Mouse (Mus musculus) heart, embryonic 16.5 days (tissue): ENCODE results near the gene 1700016C15Rik. TPM values are rescaled to one million over a fixed set of nuclear protein-coding genes. Genes with fewer than 3 reads are reported as not detected.

Experiments
- ATAC-seq: fragments of 200-750 bp; cut with Nextera tagmentation; replicated peaks from 2 replicates; pipeline ENCODE4 v1.8.0; 2017; ENCODE audit warnings: moderate number of reproducible peaks; ENCODE audit not compliant: insufficient read depth, low FRiP score; ENCODE audit errors: extremely low read depth
- H3K27ac ChIP-seq: fragments of 300-500 bp; sonication (generic); 2 replicates; pipeline ENCODE4 v1.5.1; 2014; ENCODE audit warnings: mild to moderate bottlenecking, low read length, control low read depth, moderate library complexity
- H3K27me3 ChIP-seq: fragments of 300-500 bp; sonication (generic); 2 replicates; pipeline ENCODE4 v1.6.1; 2014; ENCODE audit warnings: low read length, mixed read lengths; ENCODE audit not compliant: control insufficient read depth, insufficient read depth
- H3K36me3 ChIP-seq: fragments of 300-500 bp; sonication (generic); 2 replicates; pipeline ENCODE4 v1.6.1; 2014; ENCODE audit not compliant: control insufficient read depth, insufficient read depth
- H3K4me1 ChIP-seq: fragments of 300-500 bp; sonication (generic); 2 replicates; pipeline ENCODE4 v1.6.1; 2014; ENCODE audit warnings: low read length, mixed read lengths; ENCODE audit not compliant: control insufficient read depth, insufficient read depth
- H3K4me2 ChIP-seq: fragments of 300-500 bp; sonication (generic); 2 replicates; pipeline ENCODE4 v1.6.1; 2014; ENCODE audit warnings: low read depth, mild to moderate bottlenecking, control low read depth, low read length
- H3K4me3 ChIP-seq: fragments of 300-500 bp; sonication (generic); 2 replicates; pipeline ENCODE4 v1.5.1; 2014; ENCODE audit warnings: mild to moderate bottlenecking, control low read depth, low read length
- H3K9ac ChIP-seq: fragments of 300-500 bp; sonication (generic); 2 replicates; pipeline ENCODE4 v1.6.1; 2014; ENCODE audit warnings: low read length, control low read depth
- H3K9me3 ChIP-seq: fragments of 300-500 bp; sonication (generic); replicated peaks from 2 replicates; pipeline ENCODE4 v1.6.1; 2016; ENCODE audit warnings: low read length; ENCODE audit not compliant: control insufficient read depth
- WGBS: fragments of 180-500 bp; shearing (Covaris S2); extraction: QIAGEN DNeasy Blood & Tissue Kit; methylation state at CpG from one replicate; pipeline ENCODE4 v1.1.7; 2014; 5-methylcytosine and 5-hydroxymethylcytosine counted together
- polyA plus RNA-seq: library from polyadenylated mRNA; unstranded; fragments of >200 nt; fragmentation: Nextera tagmentation; extraction: Ambion mirVana; gene quantifications from 2 replicates; pipeline ENCODE4 v1.2.1, GENCODE M21; 2015

Gene 1700016C15Rik
- polyA plus RNA-seq, result not detected in 2 replicates

GRCm38 (mm10) chr1:177729043-177730024 is at the start of gene 1700016C15Rik:
Gene 1700016C15Rik (plus strand): TSS chr1:177729814.
- Histone ChIP-seq H3K4me2 (no peak within 1 kb of the TSS), H3K27ac (no peak within 1 kb of the TSS), H3K4me1 (no peaks in the 10 kb centered on the region), H3K36me3 (no peaks in the 10 kb centered on the region), H3K4me3 (no peak within 1 kb of the TSS), H3K9ac (no peak within 1 kb of the TSS), H3K9me3 (peaks cover 6% of the 10 kb centered on the region), H3K27me3 (no peaks in the 10 kb centered on the region)
- ATAC-seq, result no peak
- WGBS, result 70% methylated on average over 11 of the region's 11 CpGs

DNA sequence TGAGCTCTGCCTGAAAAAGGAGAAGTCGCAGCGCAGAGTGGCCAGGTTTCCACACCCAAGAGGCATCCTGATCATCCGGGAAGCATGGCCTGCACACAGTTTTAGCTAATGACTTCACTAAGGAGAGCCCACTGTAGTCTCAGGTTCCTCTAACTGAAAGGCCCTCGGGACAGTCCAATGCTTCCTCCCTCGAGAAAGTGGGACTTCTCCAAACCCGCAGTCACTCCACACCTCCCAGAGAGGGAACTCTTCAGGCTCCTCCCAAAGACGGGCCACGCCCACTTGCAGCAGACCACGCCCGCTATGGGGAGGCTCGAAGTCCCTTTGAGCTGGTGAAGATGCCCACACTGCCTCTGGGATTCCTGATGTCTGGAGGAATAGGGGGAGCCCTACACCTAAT is 48.4 kb upstream of the 1700016C15Rik start:
- no peak for ATAC-seq

GRCm38 (mm10) chr1:177683931-177684836 is 45.4 kb upstream of the 1700016C15Rik start:
- ATAC-seq, result no peak
- no peak overlapping the region for H3K9ac ChIP-seq
- no peak overlapping the region for H3K27ac ChIP-seq
- H3K4me3 ChIP-seq, result no peak overlapping the region
- H3K27me3 ChIP-seq, result no peaks in the 10 kb centered on the region
- H3K9me3 ChIP-seq, result no peaks in the 10 kb centered on the region
- no peaks in the 10 kb centered on the region for H3K36me3 ChIP-seq
- H3K4me2 ChIP-seq, result no peak overlapping the region
- 66% methylated on average over 18 of the region's 18 CpGs for WGBS
- no peaks in the 10 kb centered on the region for H3K4me1 ChIP-seq

More for the DNA sequence above, 48.4 kb upstream of the 1700016C15Rik start:
- Histone ChIP-seq H3K4me2 (no peak overlapping the region), H3K27me3 (no peaks in the 10 kb centered on the region), H3K27ac (no peak overlapping the region), H3K9me3 (no peaks in the 10 kb centered on the region), H3K36me3 (no peaks in the 10 kb centered on the region), H3K4me3 (no peak overlapping the region), H3K4me1 (no peaks in the 10 kb centered on the region), H3K9ac (no peak overlapping the region)
- 69% methylated on average over 11 of the region's 11 CpGs for WGBS

- H3K27me3 ChIP-seq, result no peaks in the 10 kb centered on the region
- H3K9ac ChIP-seq, result no peak overlapping the region
- ATAC-seq, result no peak
- H3K36me3 ChIP-seq, result no peaks in the 10 kb centered on the region
- WGBS, result 9% methylated on average over 3 of the region's 3 CpGs
- H3K4me2 ChIP-seq, result no peak overlapping the region
- H3K4me1 ChIP-seq, result no peaks in the 10 kb centered on the region
- no peak overlapping the region for H3K4me3 ChIP-seq
- H3K9me3 ChIP-seq, result no peaks in the 10 kb centered on the region
- H3K27ac ChIP-seq, result no peak overlapping the region
Measured at GRCm38 (mm10) chr1:177684901-177685300, 44.7 kb upstream of the 1700016C15Rik start.

- ATAC-seq, result no peak
Measured at GRCm38 (mm10) chr1:177686137-177686536, 43.5 kb upstream of the 1700016C15Rik start.

GRCm38 (mm10) chr1:177686982-177687381 is 42.6 kb upstream of the 1700016C15Rik start:
- WGBS, result 71% methylated on average over 5 of the region's 5 CpGs
- H3K4me2 ChIP-seq, result no peak overlapping the region
- H3K4me3 ChIP-seq, result no peak overlapping the region
- H3K9me3 ChIP-seq, result no peaks in the 10 kb centered on the region
- no peaks in the 10 kb centered on the region for H3K36me3 ChIP-seq
- no peaks in the 10 kb centered on the region for H3K27me3 ChIP-seq
- no peak overlapping the region for H3K27ac ChIP-seq
- H3K9ac ChIP-seq, result no peak overlapping the region
- no peak for ATAC-seq
- no peaks in the 10 kb centered on the region for H3K4me1 ChIP-seq

More at GRCm38 (mm10) chr1:177686137-177686536, 43.5 kb upstream of the 1700016C15Rik start:
- Histone ChIP-seq H3K4me3 (no peak overlapping the region), H3K4me2 (no peak overlapping the region), H3K36me3 (no peaks in the 10 kb centered on the region), H3K9me3 (no peaks in the 10 kb centered on the region), H3K9ac (no peak overlapping the region), H3K27me3 (no peaks in the 10 kb centered on the region), H3K4me1 (no peaks in the 10 kb centered on the region), H3K27ac (no peak overlapping the region)
- 68% methylated on average over 3 of the region's 3 CpGs for WGBS

GRCm38 (mm10) chr1:177692491-177692890 is 37.1 kb upstream of the 1700016C15Rik start:
- 74% methylated on average over 11 of the region's 11 CpGs for WGBS

DNA sequence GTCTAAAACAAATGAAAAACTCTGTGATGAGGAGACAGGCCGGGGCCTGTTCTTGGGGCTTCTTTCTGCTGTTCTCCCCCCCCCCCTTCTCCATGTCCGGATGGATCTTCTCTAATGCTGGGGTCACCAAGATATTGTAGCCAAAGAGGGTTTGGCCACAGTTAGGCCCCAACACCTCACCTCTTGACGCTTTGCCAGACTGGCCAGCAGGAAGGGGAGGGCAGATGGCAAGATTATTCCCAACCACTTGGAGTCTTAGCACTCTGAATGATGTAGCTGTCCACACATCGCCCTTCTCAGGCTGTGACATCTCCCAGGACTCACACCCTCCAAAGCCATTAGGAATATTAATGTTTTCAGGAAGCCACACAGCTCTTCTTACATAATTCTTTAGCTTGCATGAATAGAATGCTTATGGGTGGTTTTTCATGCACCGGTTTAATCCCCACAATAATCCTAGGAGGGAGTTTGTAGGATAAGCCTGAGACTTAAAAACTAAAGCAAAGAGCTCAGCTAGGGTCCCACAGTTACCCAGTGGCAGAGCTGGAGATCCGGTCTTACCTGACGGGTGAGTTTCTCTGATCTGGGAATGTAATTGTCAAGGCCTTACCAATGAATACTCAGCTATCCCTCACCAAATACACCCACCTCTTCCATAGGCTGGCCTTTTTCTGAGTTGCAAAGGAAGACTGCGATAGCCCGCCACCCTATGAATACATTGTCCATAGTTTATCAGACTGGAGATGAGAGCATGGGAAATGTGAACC is 35.9 kb upstream of the 1700016C15Rik start:
- Histone ChIP-seq H3K27ac (no peak overlapping the region), H3K4me3 (no peak overlapping the region), H3K9me3 (no peaks in the 10 kb centered on the region), H3K27me3 (no peaks in the 10 kb centered on the region), H3K4me2 (no peak overlapping the region), H3K36me3 (no peaks in the 10 kb centered on the region), H3K4me1 (peaks cover 4% of the 10 kb centered on the region; the same call in 1 of the 2 replicates), H3K9ac (no peak overlapping the region)
- no peak for ATAC-seq
- WGBS, result 53% methylated on average over 9 of the region's 9 CpGs

More at GRCm38 (mm10) chr1:177692491-177692890, 37.1 kb upstream of the 1700016C15Rik start:
- H3K9me3 ChIP-seq, result no peaks in the 10 kb centered on the region
- ATAC-seq, result no peak
- H3K36me3 ChIP-seq, result no peaks in the 10 kb centered on the region
- H3K4me3 ChIP-seq, result no peak overlapping the region
- peaks cover 4% of the 10 kb centered on the region; the same call in 1 of the 2 replicates for H3K4me1 ChIP-seq
- no peak overlapping the region for H3K9ac ChIP-seq
- H3K27me3 ChIP-seq, result no peaks in the 10 kb centered on the region
- H3K27ac ChIP-seq, result no peak overlapping the region
- no peak overlapping the region for H3K4me2 ChIP-seq
